9 mouse cellular contexts compared by ENCODE assay signal in the genomic region with DNA sequence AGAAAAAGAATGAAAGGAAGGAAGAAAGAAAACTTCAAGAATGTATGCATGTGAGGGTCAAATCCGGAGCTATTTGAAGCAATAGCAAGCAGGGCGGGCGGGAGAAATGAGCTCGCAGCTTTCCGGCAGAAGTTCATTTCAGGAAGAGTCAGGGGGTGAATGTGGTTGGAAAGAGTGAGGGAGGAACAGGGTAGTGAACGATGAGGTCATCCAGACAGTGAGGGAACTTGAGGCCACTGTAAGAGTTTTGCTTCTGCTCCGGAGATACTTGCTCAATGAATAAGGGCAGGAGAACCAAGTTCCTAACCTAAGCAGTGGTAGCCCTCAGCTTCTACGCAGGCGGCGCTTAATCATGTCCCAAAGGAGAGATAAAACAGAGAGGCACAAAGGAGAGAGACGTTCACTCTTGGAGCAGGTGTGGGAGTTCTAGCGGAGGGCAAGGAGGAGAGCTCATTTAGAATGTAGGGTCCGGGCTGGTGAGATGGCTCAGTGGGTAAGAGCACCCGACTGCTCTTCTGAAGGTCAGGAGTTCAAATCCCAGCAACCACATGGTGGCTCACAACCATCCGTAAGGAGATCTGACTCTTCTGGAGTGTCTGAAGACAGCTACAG. TPM values are rescaled to one million over a fixed set of nuclear protein-coding genes. Genes with fewer than 3 reads are reported as not detected.
DNase-seq lines count a peak whose midpoint lies in the region; ATAC-seq and TF ChIP-seq lines count a peak whose summit lies in the region.
"Had no signal": no experiment of that assay in that cellular context is flagged by ENCODE, and none has a peak within 500 bp of the region (broad histone marks: within the 10 kb centered on the region; RNA-seq: fewer than 3 reads in every experiment).

No protein-coding gene starts in this region.

- H3K27ac ChIP-seq in midbrain, embryonic 14.5 days (replicated peaks; ENCODE audit: low read depth, low read length): no peak overlapping the region
- no peak overlapping the region for H3K27ac ChIP-seq in midbrain, embryonic 13.5 days
- H3K27ac ChIP-seq in limb, embryonic 14.5 days (replicated peaks; ENCODE audit: low read depth, low read length): no peak overlapping the region
- 0 out of 2 replicates have a peak overlapping the region, but pooled peaks have one; percentile 35 for H3K27ac ChIP-seq in stomach, postnatal 0 days (replicated peaks)

- H3K9ac ChIP-seq in midbrain, embryonic 14.5 days (replicated peaks; ENCODE audit: low read length): no peak overlapping the region
- no peak overlapping the region for H3K9ac ChIP-seq in midbrain, embryonic 13.5 days (replicated peaks)
- no peak overlapping the region for H3K9ac ChIP-seq in limb, embryonic 14.5 days (ENCODE audit: low read depth, low read length, severe bottlenecking)
- H3K9ac ChIP-seq in stomach, postnatal 0 days (ENCODE audit: low read length): no peak overlapping the region

- no peak for TF ChIP-seq CTCF in stomach, postnatal 0 days (IDR thresholded peaks at IDR 0.05; ENCODE audit: low read depth)

- no peaks in the 10 kb centered on the region for H3K27me3 ChIP-seq in midbrain, embryonic 14.5 days (ENCODE audit: control insufficient read depth, insufficient read depth, low read length)
- no peaks in the 10 kb centered on the region for H3K27me3 ChIP-seq in midbrain, embryonic 13.5 days
- no peaks in the 10 kb centered on the region for H3K27me3 ChIP-seq in limb, embryonic 14.5 days (ENCODE audit: control insufficient read depth, insufficient read depth, low read length)
- no peaks in the 10 kb centered on the region for H3K27me3 ChIP-seq in stomach, postnatal 0 days (ENCODE audit: control insufficient read depth, insufficient read depth, low read length)

- no peak for TF ChIP-seq POLR2A in limb, embryonic 14.5 days (IDR thresholded peaks at IDR 0.05; ENCODE audit: borderline replicate concordance, extremely low read depth, insufficient read depth, insufficient read length)

- H3K4me3 ChIP-seq in midbrain, embryonic 14.5 days (replicated peaks; ENCODE audit: low read depth, low read length): no peak overlapping the region
- H3K4me3 ChIP-seq in midbrain, embryonic 13.5 days (replicated peaks): no peak overlapping the region
- no peak overlapping the region for H3K4me3 ChIP-seq in limb, embryonic 14.5 days (replicated peaks; ENCODE audit: low read length)
- H3K4me3 ChIP-seq in stomach, postnatal 0 days (ENCODE audit: low read depth, low read length): no peak overlapping the region

- no peak for TF ChIP-seq EP300 in stomach, postnatal 0 days (optimal IDR thresholded peaks at IDR 0.05)

- no peaks in the 10 kb centered on the region for H3K9me3 ChIP-seq in midbrain, embryonic 14.5 days (ENCODE audit: control insufficient read depth, low read length)
- H3K9me3 ChIP-seq in midbrain, embryonic 13.5 days: no peaks in the 10 kb centered on the region
- H3K9me3 ChIP-seq in limb, embryonic 14.5 days (ENCODE audit: control insufficient read depth, low read length): no peaks in the 10 kb centered on the region
- H3K9me3 ChIP-seq in stomach, postnatal 0 days (ENCODE audit: control insufficient read depth, low read length): no peaks in the 10 kb centered on the region
- H3K9me3 ChIP-seq: G1E had no signal

- H3K36me3 ChIP-seq in midbrain, embryonic 14.5 days (ENCODE audit: control insufficient read depth, insufficient read depth, low read length): no peaks in the 10 kb centered on the region
- no peaks in the 10 kb centered on the region for H3K36me3 ChIP-seq in midbrain, embryonic 13.5 days
- H3K36me3 ChIP-seq in limb, embryonic 14.5 days (ENCODE audit: control insufficient read depth, insufficient read depth, low read length): no peaks in the 10 kb centered on the region
- no peaks in the 10 kb centered on the region for H3K36me3 ChIP-seq in stomach, postnatal 0 days (ENCODE audit: control insufficient read depth, insufficient read depth, low read length)

- no peak overlapping the region for H3K4me2 ChIP-seq in midbrain, embryonic 14.5 days (ENCODE audit: low read length)
- H3K4me2 ChIP-seq in midbrain, embryonic 13.5 days (replicated peaks): no peak overlapping the region
- no peak overlapping the region for H3K4me2 ChIP-seq in limb, embryonic 14.5 days (replicated peaks; ENCODE audit: low read depth, low read length, severe bottlenecking)
- no peak overlapping the region for H3K4me2 ChIP-seq in stomach, postnatal 0 days (replicated peaks; ENCODE audit: low read depth)

- ATAC-seq in midbrain, embryonic 14.5 days (ENCODE audit: low FRiP score, low TSS enrichment): no peak
- no peak for ATAC-seq in midbrain, embryonic 13.5 days
- no peak for ATAC-seq in limb, embryonic 14.5 days (ENCODE audit: low FRiP score, low read depth)
- ATAC-seq in stomach, postnatal 0 days (ENCODE audit: low FRiP score, low TSS enrichment): no peak

- peak; percentile 7 for DNase-seq in adrenal gland, postnatal 10 days
- no peak for DNase-seq in adrenal gland, postnatal 4 days (ENCODE audit: low spot score in 2 of 2)
- peak; percentile 8 for DNase-seq in midbrain, embryonic 14.5 days
- DNase-seq in limb, embryonic 14.5 days (ENCODE audit: low spot score): peak; percentile 36
- DNase-seq in stomach, postnatal 0 days (ENCODE audit: low spot score): no peak
- no peak for DNase-seq in left cerebral cortex, adult 8-10 months (ENCODE audit: low spot score in 2 of 2)
- DNase-seq in layer of hippocampus, adult 18-20 months (ENCODE audit: low spot score in 2 of 2): no peak

- WGBS in midbrain, embryonic 14.5 days: 43% methylated on average over 15 of the region's 15 CpGs
- WGBS in midbrain, embryonic 13.5 days: 40% methylated on average over 15 of the region's 15 CpGs
- WGBS in limb, embryonic 14.5 days: 37% methylated on average over 15 of the region's 15 CpGs
- 24% methylated on average over 15 of the region's 15 CpGs for WGBS in stomach, postnatal 0 days

- peaks cover 54% of the 10 kb centered on the region for H3K4me1 ChIP-seq in midbrain, embryonic 14.5 days (ENCODE audit: control insufficient read depth, insufficient read depth, low read length)
- peaks cover 72% of the 10 kb centered on the region for H3K4me1 ChIP-seq in midbrain, embryonic 13.5 days (replicated peaks)
- H3K4me1 ChIP-seq in limb, embryonic 14.5 days (ENCODE audit: control insufficient read depth, insufficient read depth, low read length): peaks cover 62% of the 10 kb centered on the region
- H3K4me1 ChIP-seq in stomach, postnatal 0 days (replicated peaks; ENCODE audit: control insufficient read depth, insufficient read depth): peaks cover 19% of the 10 kb centered on the region

RNA-seq across cellular contexts. Expression of a gene that starts 21.0 kb away (rescaled TPM):
- total RNA-seq in adrenal gland, postnatal 10 days (2021): 10 to 100 TPM; 37.9 to 41.6 TPM
- total RNA-seq in adrenal gland, postnatal 4 days (2021): 10 to 100 TPM; 60.5 to 70.3 TPM
- polyA plus RNA-seq in midbrain, embryonic 14.5 days (2014; fragmentation: Nextera tagmentation; extraction: Ambion mirVana): 36.5 and 38.5 TPM in 2 replicates
- polyA plus RNA-seq in midbrain, embryonic 13.5 days (2015; fragmentation: Nextera tagmentation; extraction: Ambion mirVana): 27.7 and 33.0 TPM in 2 replicates
- polyA plus RNA-seq in limb, embryonic 14.5 days (2012; rRNA removed): 22.7 and 32.5 TPM in 2 replicates
- polyA plus RNA-seq in limb, embryonic 14.5 days (2014; fragmentation: Nextera tagmentation; extraction: Ambion mirVana): 21.5 and 23.1 TPM in 2 replicates
- polyA plus RNA-seq in stomach, postnatal 0 days (2015; fragmentation: Nextera tagmentation; extraction: Ambion mirVana): 15.1 and 16.4 TPM in 2 replicates
- total RNA-seq in left cerebral cortex, adult 8-10 months (2022): 100 to 1,000 TPM; 103 to 108 (median 104) TPM
- 100 to 1,000 TPM; 110 to 112 TPM for total RNA-seq in layer of hippocampus, adult 18-20 months (2021)

RNA-seq across cellular contexts. Expression of a gene that starts 50.5 kb away (rescaled TPM):
- total RNA-seq in adrenal gland, postnatal 10 days (2021): 10 to 100 TPM; 41.7 to 43.0 TPM
- 10 to 100 TPM; 47.2 to 54.9 TPM for total RNA-seq in adrenal gland, postnatal 4 days (2021)
- polyA plus RNA-seq in midbrain, embryonic 14.5 days (2014; fragmentation: Nextera tagmentation; extraction: Ambion mirVana): 134 and 200 TPM in 2 replicates
- polyA plus RNA-seq in midbrain, embryonic 13.5 days (2015; fragmentation: Nextera tagmentation; extraction: Ambion mirVana): 226 and 238 TPM in 2 replicates
- polyA plus RNA-seq in limb, embryonic 14.5 days (2012; rRNA removed): 93.0 and 120 TPM in 2 replicates
- polyA plus RNA-seq in limb, embryonic 14.5 days (2014; fragmentation: Nextera tagmentation; extraction: Ambion mirVana): 87.2 and 97.8 TPM in 2 replicates
- polyA plus RNA-seq in stomach, postnatal 0 days (2015; fragmentation: Nextera tagmentation; extraction: Ambion mirVana): 39.6 and 41.6 TPM in 2 replicates
- 100 to 1,000 TPM in 3 of 4 experiments, 10 to 100 TPM in 1; 94.2 to 133 (median 116) TPM for total RNA-seq in left cerebral cortex, adult 8-10 months (2022)
- 100 to 1,000 TPM; 127 to 132 TPM for total RNA-seq in layer of hippocampus, adult 18-20 months (2021)

RNA-seq across cellular contexts. Expression of a gene that starts 50.6 kb away (rescaled TPM):
- 10 to 100 TPM; 11.2 to 16.4 TPM for total RNA-seq in adrenal gland, postnatal 10 days (2021)
- total RNA-seq in adrenal gland, postnatal 4 days (2021): 10 to 100 TPM; 13.1 to 18.4 TPM
- polyA plus RNA-seq in midbrain, embryonic 14.5 days (2014; fragmentation: Nextera tagmentation; extraction: Ambion mirVana): 7.3 and 10.2 TPM in 2 replicates
- polyA plus RNA-seq in midbrain, embryonic 13.5 days (2015; fragmentation: Nextera tagmentation; extraction: Ambion mirVana): 10.3 and 11.9 TPM in 2 replicates
- polyA plus RNA-seq in limb, embryonic 14.5 days (2012; rRNA removed): 26.4 and 26.7 TPM in 2 replicates
- 21.2 and 22.0 TPM in 2 replicates for polyA plus RNA-seq in limb, embryonic 14.5 days (2014; fragmentation: Nextera tagmentation; extraction: Ambion mirVana)
- polyA plus RNA-seq in stomach, postnatal 0 days (2015; fragmentation: Nextera tagmentation; extraction: Ambion mirVana): 9.4 and 10.0 TPM in 2 replicates
- 1 to 10 TPM; 4.3 to 5.6 (median 4.8) TPM for total RNA-seq in left cerebral cortex, adult 8-10 months (2022)
- total RNA-seq in layer of hippocampus, adult 18-20 months (2021): 1 to 10 TPM; 5.2 to 7.6 TPM

Comparison
In these comparisons a context has a peak if more than half of its experiments do, and no peak if none do; other contexts are left out.
1. DNase-seq: peak in adrenal gland, postnatal 10 days (single experiment), midbrain, embryonic 14.5 days (single experiment) and limb, embryonic 14.5 days (single experiment); none in adrenal gland, postnatal 4 days (0 of 2), stomach, postnatal 0 days (single experiment), left cerebral cortex, adult 8-10 months (0 of 2) and layer of hippocampus, adult 18-20 months (0 of 2).